Mouse (Mus musculus): ENCODE measurements at regions not wholly inside any gene's neighbourhood (a gene's known extent, or its start where the extent isn't known, plus 50 kb on each side); places are given as distances from the start of the nearest gene placed in this dataset.

DNA sequence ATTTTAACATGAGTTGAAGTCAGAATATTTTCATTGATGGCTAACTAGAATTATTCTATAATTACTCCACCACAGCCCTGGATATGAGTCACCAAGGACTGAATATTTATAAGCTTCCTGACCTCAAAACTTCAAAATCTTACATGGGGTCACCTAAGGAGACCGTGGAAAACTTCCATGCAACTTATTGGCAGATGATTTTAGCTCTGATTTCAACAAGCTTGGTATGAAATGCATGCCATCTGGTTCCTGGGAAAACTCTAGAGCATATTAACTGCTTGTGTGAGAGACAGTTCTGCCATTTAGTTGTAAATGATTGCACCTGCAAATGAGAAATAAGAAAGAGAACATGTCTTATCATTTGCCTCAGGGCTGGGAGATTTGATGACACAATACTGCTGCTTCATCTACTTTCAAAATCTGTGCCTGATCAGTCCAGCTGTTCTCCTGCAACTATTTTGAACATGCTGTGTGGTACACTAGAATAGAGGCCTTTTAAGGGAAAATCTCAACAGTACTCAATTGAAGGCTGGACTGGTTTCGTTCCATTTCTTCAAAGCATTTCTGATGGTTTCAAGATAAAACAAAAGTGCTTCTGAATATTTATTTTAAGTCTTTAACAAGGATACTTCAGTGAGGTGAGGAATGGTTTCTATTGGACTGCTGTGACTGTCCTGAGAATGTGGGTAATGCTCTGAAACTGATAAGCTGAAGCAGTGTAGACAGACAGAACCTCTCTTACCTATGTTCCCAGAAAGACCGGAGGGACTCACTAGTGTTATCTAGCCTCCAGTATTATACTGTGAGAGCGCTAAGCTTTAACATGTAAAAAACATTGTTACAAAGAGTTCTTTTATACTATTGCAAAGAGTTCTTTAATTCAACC lies 513.8 kb upstream of the Nr5a2 start:
- Histone ChIP-seq H3K9ac (ENCODE audit: low read length) (no peak overlapping the region), H3K27me3 (replicated peaks; ENCODE audit: control insufficient read depth, insufficient read depth, low read length) (no peaks in the 10 kb centered on the region), H3K4me1 (replicated peaks; ENCODE audit: control insufficient read depth, insufficient read depth, low read length) (no peaks in the 10 kb centered on the region), H3K4me2 (ENCODE audit: low read length) (no peak overlapping the region), H3K9me3 (ENCODE audit: control insufficient read depth, low read length) (no peaks in the 10 kb centered on the region), H3K4me3 (ENCODE audit: low read depth, low read length) (no peak overlapping the region), H3K27ac (ENCODE audit: low read depth) (no peak overlapping the region), H3K36me3 (ENCODE audit: control insufficient read depth, insufficient read depth, low read length) (no peaks in the 10 kb centered on the region)
- 83% methylated on average over 4 of the region's 4 CpGs for WGBS
- ATAC-seq (replicated peaks; ENCODE audit: low FRiP score, low TSS enrichment, low read depth), result no peak
- no peak for DNase-seq (ENCODE audit: low spot score)

DNA sequence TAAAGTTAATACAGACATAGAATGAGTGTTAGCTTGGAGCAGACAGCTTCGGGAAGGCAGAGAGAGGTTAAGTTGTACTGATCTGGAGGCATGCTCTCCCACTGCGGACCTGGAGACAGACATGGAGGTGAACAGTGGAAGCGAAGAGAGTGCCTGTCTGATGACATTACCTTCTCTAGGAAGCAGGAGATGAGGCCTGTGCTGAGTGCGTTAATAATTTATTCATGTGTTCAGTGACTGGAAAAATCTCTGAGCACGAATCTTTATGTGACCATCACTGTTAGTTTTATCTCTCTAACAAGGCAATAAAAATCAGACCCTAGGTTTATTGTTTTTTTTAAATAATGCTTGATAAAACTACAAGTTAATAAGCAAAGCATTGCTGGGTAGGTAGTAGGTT lies 504.7 kb upstream of the Nr5a2 start:
- Histone ChIP-seq H3K27me3 (replicated peaks; ENCODE audit: control insufficient read depth, insufficient read depth, low read length) (no peaks in the 10 kb centered on the region), H3K4me1 (replicated peaks; ENCODE audit: control insufficient read depth, insufficient read depth, low read length) (no peaks in the 10 kb centered on the region), H3K9ac (ENCODE audit: low read length) (no peak overlapping the region), H3K4me3 (ENCODE audit: low read depth, low read length) (no peak overlapping the region), H3K4me2 (ENCODE audit: low read length) (no peak overlapping the region), H3K9me3 (ENCODE audit: control insufficient read depth, low read length) (no peaks in the 10 kb centered on the region), H3K36me3 (ENCODE audit: control insufficient read depth, insufficient read depth, low read length) (no peaks in the 10 kb centered on the region), H3K27ac (ENCODE audit: low read depth) (no peak overlapping the region)
- ATAC-seq (replicated peaks; ENCODE audit: low FRiP score, low TSS enrichment, low read depth), result no peak
- 83% methylated on average over 5 of the region's 5 CpGs for WGBS
- DNase-seq (ENCODE audit: low spot score), result no peak

DNA sequence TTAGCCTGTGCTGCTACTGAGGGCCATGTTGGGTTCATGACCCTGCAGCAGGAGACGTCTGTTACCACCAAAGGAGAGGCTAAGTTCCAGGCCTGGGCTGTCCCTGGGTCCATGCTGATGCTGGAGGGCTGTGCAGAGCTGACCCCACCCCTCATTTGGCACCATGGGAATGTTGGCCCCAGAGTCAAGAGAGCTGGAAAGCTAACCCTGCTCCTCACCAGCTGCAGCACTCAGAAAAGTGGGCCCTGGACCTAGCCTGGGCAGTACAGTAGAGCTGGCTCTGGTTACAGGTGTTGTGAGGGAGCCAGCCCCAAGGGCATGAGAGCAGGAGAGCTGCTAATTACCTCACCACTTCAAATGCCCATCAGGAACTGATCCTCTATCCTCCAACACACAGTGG lies 500.9 kb upstream of the Nr5a2 start:
- Histone ChIP-seq H3K27me3 (replicated peaks; ENCODE audit: control insufficient read depth, insufficient read depth, low read length) (no peaks in the 10 kb centered on the region), H3K27ac (ENCODE audit: low read depth) (no peak overlapping the region), H3K4me2 (ENCODE audit: low read length) (no peak overlapping the region), H3K4me3 (ENCODE audit: low read depth, low read length) (no peak overlapping the region), H3K36me3 (ENCODE audit: control insufficient read depth, insufficient read depth, low read length) (no peaks in the 10 kb centered on the region), H3K9ac (ENCODE audit: low read length) (no peak overlapping the region), H3K4me1 (replicated peaks; ENCODE audit: control insufficient read depth, insufficient read depth, low read length) (no peaks in the 10 kb centered on the region), H3K9me3 (ENCODE audit: control insufficient read depth, low read length) (no peaks in the 10 kb centered on the region)
- 64% methylated on average over 1 of the region's 1 CpGs for WGBS
- DNase-seq (ENCODE audit: low spot score) (no peak), ATAC-seq (replicated peaks; ENCODE audit: low FRiP score, low TSS enrichment, low read depth) (no peak)

DNA sequence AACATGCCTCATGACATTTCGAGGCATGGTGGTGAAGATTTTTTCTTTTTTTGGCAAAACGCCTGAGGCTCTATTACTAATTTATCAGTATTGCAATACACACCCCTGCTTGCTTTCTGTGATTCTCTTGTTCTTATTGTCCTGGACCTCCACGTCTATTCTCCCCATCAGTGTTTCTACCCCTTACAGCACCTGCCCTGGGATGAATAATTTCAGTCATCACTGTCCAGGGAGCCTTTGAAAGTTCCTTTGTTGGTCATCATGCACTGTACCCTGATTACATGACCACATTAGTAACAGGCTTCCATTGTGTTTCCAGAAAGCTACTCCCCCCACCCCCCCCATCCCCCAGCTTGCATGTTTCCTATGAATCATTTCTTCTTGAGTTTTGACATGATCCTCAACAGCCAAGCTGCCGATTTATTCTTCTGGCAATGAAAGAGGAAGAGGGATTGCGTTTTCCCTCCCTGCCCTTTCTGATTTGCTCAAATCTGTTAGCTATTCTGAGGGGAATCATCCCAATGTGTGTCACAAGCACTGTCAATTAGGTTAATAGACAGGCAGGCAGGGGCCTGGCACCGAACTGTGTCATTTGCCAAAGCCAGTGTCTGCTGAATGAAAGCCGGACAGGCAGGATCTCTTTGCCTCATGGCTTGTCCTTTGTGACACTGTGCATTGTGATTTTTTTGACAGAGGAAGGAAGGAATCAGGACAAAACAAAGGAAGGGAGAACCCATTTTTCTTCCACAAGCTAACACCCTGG lies 493.4 kb upstream of the Nr5a2 start:
- Histone ChIP-seq H3K4me3 (ENCODE audit: low read depth, low read length) (no peak overlapping the region), H3K27ac (ENCODE audit: low read depth) (no peak overlapping the region), H3K9me3 (ENCODE audit: control insufficient read depth, low read length) (no peaks in the 10 kb centered on the region), H3K4me1 (replicated peaks; ENCODE audit: control insufficient read depth, insufficient read depth, low read length) (no peaks in the 10 kb centered on the region), H3K36me3 (ENCODE audit: control insufficient read depth, insufficient read depth, low read length) (no peaks in the 10 kb centered on the region), H3K9ac (ENCODE audit: low read length) (no peak overlapping the region), H3K4me2 (ENCODE audit: low read length) (no peak overlapping the region), H3K27me3 (replicated peaks; ENCODE audit: control insufficient read depth, insufficient read depth, low read length) (no peaks in the 10 kb centered on the region)
- no peak for ATAC-seq (replicated peaks; ENCODE audit: low FRiP score, low TSS enrichment, low read depth)
- WGBS, result 69% methylated on average over 7 of the region's 7 CpGs
- DNase-seq (ENCODE audit: low spot score), result no peak

DNA sequence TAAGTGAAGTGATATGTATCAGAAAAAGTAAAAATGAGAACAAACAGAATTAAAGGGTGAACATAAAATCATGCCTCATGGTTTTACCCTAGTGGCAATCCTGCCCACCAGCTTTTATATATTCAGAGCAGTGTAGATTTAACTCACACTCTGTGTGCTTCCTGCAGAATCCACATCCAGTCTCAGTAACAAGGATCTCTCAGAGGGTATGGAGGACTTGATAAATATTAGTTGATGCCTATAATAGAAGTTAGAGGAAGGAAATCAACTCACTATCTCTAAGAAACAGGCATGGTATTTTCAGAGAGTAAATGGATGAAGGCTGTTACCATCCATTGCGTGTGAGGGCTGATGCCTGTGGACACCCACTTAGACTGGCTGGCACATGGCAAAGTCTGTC lies 492.5 kb upstream of the Nr5a2 start:
- H3K4me2 ChIP-seq (ENCODE audit: low read length), result no peak overlapping the region
- no peak for DNase-seq (ENCODE audit: low spot score)
- 74% methylated on average over 1 of the region's 1 CpGs for WGBS

DNA sequence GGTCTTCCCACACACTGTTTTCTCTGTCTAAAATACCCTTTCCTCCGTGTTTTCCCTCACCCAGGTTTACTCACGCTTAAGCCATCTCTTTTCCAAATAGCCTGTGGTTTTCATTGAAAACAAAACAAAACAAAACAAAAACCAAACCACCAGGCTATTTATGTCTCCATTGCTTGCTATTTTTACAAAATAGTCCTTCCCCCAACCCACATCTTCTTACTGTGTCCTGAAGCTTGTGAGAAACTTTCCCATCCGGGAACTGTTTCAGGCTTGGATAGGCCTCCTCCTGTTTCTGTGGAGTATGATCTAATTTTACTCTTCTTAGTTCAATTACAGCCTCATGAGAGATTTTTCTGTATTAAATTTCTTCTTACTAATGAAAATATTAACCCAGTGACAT lies 486.2 kb upstream of the Nr5a2 start:
- no peak overlapping the region for H3K4me2 ChIP-seq (ENCODE audit: low read length)
- 61% methylated on average over 3 of the region's 3 CpGs for WGBS

More for the DNA sequence above, 492.5 kb upstream of the Nr5a2 start:
- no peak for ATAC-seq (replicated peaks; ENCODE audit: low FRiP score, low TSS enrichment, low read depth)
- Histone ChIP-seq H3K27ac (ENCODE audit: low read depth) (no peak overlapping the region), H3K9me3 (ENCODE audit: control insufficient read depth, low read length) (no peaks in the 10 kb centered on the region), H3K9ac (ENCODE audit: low read length) (no peak overlapping the region), H3K36me3 (ENCODE audit: control insufficient read depth, insufficient read depth, low read length) (no peaks in the 10 kb centered on the region), H3K27me3 (replicated peaks; ENCODE audit: control insufficient read depth, insufficient read depth, low read length) (no peaks in the 10 kb centered on the region), H3K4me3 (ENCODE audit: low read depth, low read length) (no peak overlapping the region), H3K4me1 (replicated peaks; ENCODE audit: control insufficient read depth, insufficient read depth, low read length) (no peaks in the 10 kb centered on the region)

DNA sequence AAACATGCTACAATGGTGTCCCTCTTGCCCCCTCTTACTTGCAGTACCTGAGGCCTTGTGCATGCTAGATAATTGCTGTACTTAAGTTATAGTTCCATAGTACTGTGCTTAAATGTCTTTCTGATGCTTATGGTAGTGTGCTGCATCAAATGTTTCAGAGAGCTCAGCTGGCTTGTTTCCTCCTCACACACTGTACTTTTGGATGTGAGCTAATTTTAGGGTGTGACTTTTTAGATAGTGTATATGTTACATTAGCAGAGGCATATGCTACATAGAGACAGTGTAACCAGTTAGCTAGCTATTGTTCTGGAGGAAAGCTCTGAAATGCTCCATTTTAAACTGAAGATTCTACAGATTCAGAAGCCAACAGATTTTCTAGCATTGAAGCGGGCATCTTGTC lies 467.9 kb upstream of the Nr5a2 start:
- Histone ChIP-seq H3K9ac (ENCODE audit: low read length) (no peak overlapping the region), H3K9me3 (ENCODE audit: control insufficient read depth, low read length) (no peaks in the 10 kb centered on the region), H3K27ac (ENCODE audit: low read depth) (no peak overlapping the region), H3K36me3 (ENCODE audit: control insufficient read depth, insufficient read depth, low read length) (no peaks in the 10 kb centered on the region), H3K4me1 (replicated peaks; ENCODE audit: control insufficient read depth, insufficient read depth, low read length) (no peaks in the 10 kb centered on the region), H3K4me2 (ENCODE audit: low read length) (no peak overlapping the region), H3K4me3 (ENCODE audit: low read depth, low read length) (no peak overlapping the region), H3K27me3 (replicated peaks; ENCODE audit: control insufficient read depth, insufficient read depth, low read length) (no peaks in the 10 kb centered on the region)
- WGBS, result 84% methylated on average over 1 of the region's 1 CpGs
- DNase-seq (ENCODE audit: low spot score), result no peak
- ATAC-seq (replicated peaks; ENCODE audit: low FRiP score, low TSS enrichment, low read depth), result no peak

More for the DNA sequence above, 486.2 kb upstream of the Nr5a2 start:
- H3K4me3 ChIP-seq (ENCODE audit: low read depth, low read length), result no peak overlapping the region
- ATAC-seq (replicated peaks; ENCODE audit: low FRiP score, low TSS enrichment, low read depth), result no peak
- DNase-seq (ENCODE audit: low spot score), result no peak
- H3K36me3 ChIP-seq (ENCODE audit: control insufficient read depth, insufficient read depth, low read length), result no peaks in the 10 kb centered on the region
- no peak overlapping the region for H3K27ac ChIP-seq (ENCODE audit: low read depth)
- no peaks in the 10 kb centered on the region for H3K27me3 ChIP-seq (replicated peaks; ENCODE audit: control insufficient read depth, insufficient read depth, low read length)
- no peaks in the 10 kb centered on the region for H3K9me3 ChIP-seq (ENCODE audit: control insufficient read depth, low read length)
- no peak overlapping the region for H3K9ac ChIP-seq (ENCODE audit: low read length)
- H3K4me1 ChIP-seq (replicated peaks; ENCODE audit: control insufficient read depth, insufficient read depth, low read length), result no peaks in the 10 kb centered on the region

DNA sequence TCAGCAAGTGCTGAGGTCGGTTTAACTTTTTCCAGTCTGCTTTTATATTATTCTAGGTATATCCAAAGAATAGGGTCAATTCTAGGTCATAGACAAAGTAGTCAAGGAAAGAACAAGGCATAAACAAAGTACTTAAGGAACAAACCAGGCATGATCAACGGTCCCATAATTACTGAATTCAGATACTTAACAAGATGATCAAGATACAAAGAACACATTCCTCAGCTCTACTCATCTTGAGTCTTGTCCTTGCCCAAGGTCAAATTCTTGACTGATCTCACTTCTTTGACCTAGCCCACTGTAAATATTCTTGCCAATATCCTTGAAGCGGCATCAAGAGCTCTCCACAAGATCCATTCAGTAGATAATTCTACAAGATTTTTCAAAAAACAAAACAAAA lies 458.1 kb upstream of the Nr5a2 start:
- Histone ChIP-seq H3K4me2 (ENCODE audit: low read length) (no peak overlapping the region), H3K4me3 (ENCODE audit: low read depth, low read length) (no peak overlapping the region), H3K9ac (ENCODE audit: low read length) (no peak overlapping the region), H3K36me3 (ENCODE audit: control insufficient read depth, insufficient read depth, low read length) (no peaks in the 10 kb centered on the region), H3K9me3 (ENCODE audit: control insufficient read depth, low read length) (no peaks in the 10 kb centered on the region), H3K4me1 (replicated peaks; ENCODE audit: control insufficient read depth, insufficient read depth, low read length) (no peaks in the 10 kb centered on the region), H3K27ac (ENCODE audit: low read depth) (no peak overlapping the region), H3K27me3 (replicated peaks; ENCODE audit: control insufficient read depth, insufficient read depth, low read length) (no peaks in the 10 kb centered on the region)
- no peak for DNase-seq (ENCODE audit: low spot score)
- WGBS, result 81% methylated on average over 3 of the region's 3 CpGs
- no peak for ATAC-seq (replicated peaks; ENCODE audit: low FRiP score, low TSS enrichment, low read depth)
